Comparison of ENCODE assay signal across 8 mouse cellular contexts in genomic region chr9:20878041-20878709, GRCm38 (mm10). TPM values are rescaled to one million over a fixed set of nuclear protein-coding genes. Genes with fewer than 3 reads are reported as not detected.
DNase-seq lines count a peak whose midpoint lies in the region; ATAC-seq and TF ChIP-seq lines count a peak whose summit lies in the region.

No protein-coding gene starts in this region.

- WGBS in hindbrain, embryonic 13.5 days, result under 1% methylated on average over 69 of the region's 69 CpGs

- DNase-seq in Patski (ENCODE audit: low read depth, low spot score), result peak; percentile 94
- peak; percentile 99 to 100 for DNase-seq in cerebellum, postnatal 14 days
- peak; percentile 99 for DNase-seq in frontal cortex, postnatal 14 days (ENCODE audit: low spot score in 2 of 2)
- peak; percentile 95 to 97 for DNase-seq in layer of hippocampus, postnatal 25 days (ENCODE audit: extremely low spot score in 1 of 2, low spot score in 1 of 2)
- DNase-seq in lung, postnatal 25 days (ENCODE audit: low spot score), result peak; percentile 99
- DNase-seq in retina, embryonic 14.5 days (ENCODE audit: low spot score), result peak; percentile 100
- DNase-seq in thymus, postnatal 4 days, result peak; percentile 100

- CTCF ChIA-PET in Patski (lab: Charles Lee), result interaction anchor here (1.1 to 1.9 kb wide), 8 partner anchors 10 to 124 kb away, joined by 3 to 16 read pairs (median 4); partner anchors contain the start of genes Eif3g, Mrpl4 and Ppan

- peak; percentile 95 for ATAC-seq in Patski
- ATAC-seq in hindbrain, embryonic 13.5 days (ENCODE audit: low FRiP score), result peak; percentile 95

- TF ChIP-seq CTCF in Patski (IDR thresholded peaks at IDR 0.05), result no peak

- H3K4me3 ChIP-seq in hindbrain, embryonic 13.5 days, result peak overlapping the region; percentile 44

- H3K27ac ChIP-seq in hindbrain, embryonic 13.5 days, result peak overlapping the region; percentile 96

- H3K27me3 ChIP-seq in Patski, result no peaks in the 10 kb centered on the region
- 0 out of 2 replicates have a peak, but pooled peaks cover 4% of the 10 kb centered on the region for H3K27me3 ChIP-seq in hindbrain, embryonic 13.5 days

- H3K4me2 ChIP-seq in hindbrain, embryonic 13.5 days, result peak overlapping the region; percentile 66

- H3K4me1 ChIP-seq in hindbrain, embryonic 13.5 days (replicated peaks), result peaks cover 13% of the 10 kb centered on the region; the same call in 1 of the 2 replicates

- in situ Hi-C loops in Patski (cut with MboI; ENCODE audit: low pct_unique_long_range_greater_than_20kb), result no loop called here

- peak overlapping the region; percentile 74 for H3K9ac ChIP-seq in hindbrain, embryonic 13.5 days

- no peaks in the 10 kb centered on the region for H3K9me3 ChIP-seq in hindbrain, embryonic 13.5 days

- POLR2A ChIA-PET in Patski (lab: Charles Lee), result interaction anchor here (0.6 to 1.1 kb wide), 4 partner anchors 10 to 502 kb away, joined by 3 to 4 read pairs (median 3); partner anchors contain the start of gene Eif3g

- no peaks in the 10 kb centered on the region for H3K36me3 ChIP-seq in hindbrain, embryonic 13.5 days

RNA-seq across cellular contexts. Expression of gene Angptl6, which starts 1.4 kb away (rescaled TPM):
- polyA plus RNA-seq in Patski (2021), result 1.8 TPM
- polyA plus RNA-seq in hindbrain, embryonic 13.5 days (2015; fragmentation: Nextera tagmentation; extraction: Ambion mirVana), result 9.8 and 10.1 TPM in 2 replicates
- total RNA-seq in layer of hippocampus, postnatal 25 days (2021), result 10 to 100 TPM; 10.5 to 11.4 TPM

RNA-seq across cellular contexts. Expression of gene A230050P20Rik, which starts 9.7 kb away (rescaled TPM):
- polyA plus RNA-seq in Patski (2021), result 0.09 TPM
- 1.9 and 2.3 TPM in 2 replicates for polyA plus RNA-seq in hindbrain, embryonic 13.5 days (2015; fragmentation: Nextera tagmentation; extraction: Ambion mirVana)
- 10 to 100 TPM; 50.7 to 77.1 TPM for total RNA-seq in layer of hippocampus, postnatal 25 days (2021)

RNA-seq across cellular contexts. Expression of gene Ppan, which starts 9.8 kb away (rescaled TPM):
- 42.2 TPM for polyA plus RNA-seq in Patski (2021)
- 46.9 and 50.3 TPM in 2 replicates for polyA plus RNA-seq in hindbrain, embryonic 13.5 days (2015; fragmentation: Nextera tagmentation; extraction: Ambion mirVana)
- total RNA-seq in layer of hippocampus, postnatal 25 days (2021), result 10 to 100 TPM; 23.5 to 25.5 TPM

RNA-seq across cellular contexts. Expression of gene Eif3g, which starts 20.2 kb away (rescaled TPM):
- 172 TPM for polyA plus RNA-seq in Patski (2021)
- 252 and 265 TPM in 2 replicates for polyA plus RNA-seq in hindbrain, embryonic 13.5 days (2015; fragmentation: Nextera tagmentation; extraction: Ambion mirVana)
- total RNA-seq in layer of hippocampus, postnatal 25 days (2021), result 100 to 1,000 TPM; 118 to 122 TPM

RNA-seq across cellular contexts. Expression of gene Rdh8, which starts 59.9 kb away (rescaled TPM):
- polyA plus RNA-seq in Patski (2021), result not detected
- not detected in 2 replicates for polyA plus RNA-seq in hindbrain, embryonic 13.5 days (2015; fragmentation: Nextera tagmentation; extraction: Ambion mirVana)
- not detected for total RNA-seq in layer of hippocampus, postnatal 25 days (2021)

Comparison
In these comparisons a context has a peak if more than half of its experiments do, and no peak if none do; other contexts are left out.
1. Peak in every context shown above with its lines: DNase-seq, ATAC-seq, H3K4me3 ChIP-seq and H3K27ac ChIP-seq.